Mouse (Mus musculus) Muller cell, postnatal 12 days (primary cell): ENCODE data around the gene Wnt5b.
A peak's percentile ranks its signal among the peaks of the same experiment; 100 is the strongest.
"Not testable (repeated sequence)": the region's sequence is repeated elsewhere in the genome, so short reads cannot be mapped to it uniquely, and the experiment has no call there.

Experiments used
- DNase-seq: peaks from one replicate; pipeline ENCODE4 v3.0.0-alpha.2; 2015; ENCODE audit errors: inconsistent ontology term

The Wnt5b gene

GRCm38 (mm10) chr6:119451981-119452499, 92.1 kb downstream of the Wnt5b start:
- peak; percentile 84 for DNase-seq

DNA sequence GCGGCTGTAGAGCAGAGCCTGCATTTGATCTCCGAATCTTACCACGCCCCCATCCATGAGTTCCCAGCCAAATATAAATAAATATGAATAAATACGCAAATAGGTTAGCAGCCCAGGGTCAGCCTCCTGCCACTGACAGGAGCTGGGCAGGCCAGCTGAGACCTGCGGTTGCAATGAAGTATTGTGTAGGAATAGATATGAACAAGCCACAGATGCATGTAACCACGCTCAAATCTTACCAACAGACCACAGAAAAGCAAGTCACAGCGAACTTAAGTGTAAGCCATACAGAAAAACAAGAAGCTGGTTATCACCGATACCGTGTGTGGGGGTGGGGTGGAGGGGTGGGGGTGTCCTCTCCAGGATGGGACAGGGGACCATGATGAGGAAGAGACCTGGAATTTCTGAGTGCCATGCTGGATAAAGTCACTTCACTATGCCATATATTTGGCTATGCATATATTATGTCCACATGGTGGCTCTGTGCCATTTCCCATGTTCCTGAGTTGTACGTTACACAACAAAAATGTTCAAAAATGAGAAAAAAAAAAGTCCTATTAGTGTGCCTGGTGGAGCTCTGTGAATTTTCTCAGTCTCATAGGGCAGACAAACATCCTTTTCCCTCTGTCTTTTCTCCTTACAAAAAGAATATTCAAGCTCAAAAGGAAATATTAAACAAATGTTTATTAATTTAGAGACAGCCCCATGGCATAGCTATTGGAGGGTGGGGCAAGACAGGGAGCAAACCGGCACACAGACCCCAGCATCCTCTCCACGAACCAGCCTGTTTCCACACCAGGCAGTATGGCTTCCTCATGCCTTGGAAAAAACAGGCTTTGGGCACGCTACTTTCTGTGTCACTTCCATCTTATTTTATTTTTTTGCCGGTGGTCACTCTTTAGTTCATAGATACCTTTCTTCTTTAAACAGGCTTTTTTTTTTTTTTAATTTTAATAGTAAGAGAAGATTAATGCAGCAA, 92.9 kb downstream of the Wnt5b start:
- no peak for DNase-seq

DNA sequence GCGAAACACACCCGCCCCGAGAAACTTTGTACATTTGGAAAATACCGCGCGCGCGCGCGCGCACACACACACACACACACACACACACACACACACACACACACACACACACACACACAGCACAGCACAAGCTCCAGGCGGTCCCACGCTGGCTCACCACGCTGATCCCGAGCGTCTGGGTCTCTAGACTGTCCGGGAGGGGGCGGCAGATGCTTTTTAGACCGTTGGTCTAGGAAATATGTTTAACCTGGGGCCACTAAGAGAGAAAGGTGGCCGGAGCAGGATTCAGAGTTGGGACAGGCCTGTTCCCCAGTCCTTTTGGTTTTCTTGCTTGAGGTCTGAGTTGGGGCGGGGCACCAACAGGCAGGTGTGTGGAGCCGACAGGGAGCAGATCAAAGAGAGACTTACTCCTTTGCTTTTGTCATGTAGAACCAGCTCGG, 95.1 kb downstream of the Wnt5b start:
- DNase-seq, result peak; percentile 84

- DNase-seq, result no peak
Observed at GRCm38 (mm10) chr6:119448321-119449059, 95.7 kb downstream of the Wnt5b start.

GRCm38 (mm10) chr6:119445671-119446607, 98.2 kb downstream of the Wnt5b start:
- no peak for DNase-seq

- DNase-seq, result peak; percentile 67
Observed at GRCm38 (mm10) chr6:119443742-119444645, 100.2 kb downstream of the Wnt5b start.

DNA sequence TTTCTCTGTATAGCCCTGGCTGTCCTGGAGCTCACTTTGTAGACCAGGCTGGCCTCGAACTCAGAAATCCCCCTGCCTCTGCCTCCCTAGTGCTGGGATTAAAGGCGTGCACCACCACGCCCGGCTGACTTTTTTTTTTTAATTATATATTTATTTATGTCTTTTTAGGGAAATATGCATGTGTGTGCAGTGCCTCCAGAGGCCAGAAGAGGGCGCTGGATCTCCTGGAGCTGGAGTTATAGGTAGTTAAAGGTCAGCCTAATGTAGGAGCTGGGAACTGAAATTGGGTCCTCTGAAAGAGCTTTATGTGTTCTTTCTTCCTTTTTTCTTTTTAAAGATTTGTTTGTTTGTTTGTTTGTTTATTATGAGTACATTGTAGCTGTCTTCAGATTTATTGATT, 101.4 kb downstream of the Wnt5b start:
- DNase-seq, result not testable (repeated sequence)

DNA sequence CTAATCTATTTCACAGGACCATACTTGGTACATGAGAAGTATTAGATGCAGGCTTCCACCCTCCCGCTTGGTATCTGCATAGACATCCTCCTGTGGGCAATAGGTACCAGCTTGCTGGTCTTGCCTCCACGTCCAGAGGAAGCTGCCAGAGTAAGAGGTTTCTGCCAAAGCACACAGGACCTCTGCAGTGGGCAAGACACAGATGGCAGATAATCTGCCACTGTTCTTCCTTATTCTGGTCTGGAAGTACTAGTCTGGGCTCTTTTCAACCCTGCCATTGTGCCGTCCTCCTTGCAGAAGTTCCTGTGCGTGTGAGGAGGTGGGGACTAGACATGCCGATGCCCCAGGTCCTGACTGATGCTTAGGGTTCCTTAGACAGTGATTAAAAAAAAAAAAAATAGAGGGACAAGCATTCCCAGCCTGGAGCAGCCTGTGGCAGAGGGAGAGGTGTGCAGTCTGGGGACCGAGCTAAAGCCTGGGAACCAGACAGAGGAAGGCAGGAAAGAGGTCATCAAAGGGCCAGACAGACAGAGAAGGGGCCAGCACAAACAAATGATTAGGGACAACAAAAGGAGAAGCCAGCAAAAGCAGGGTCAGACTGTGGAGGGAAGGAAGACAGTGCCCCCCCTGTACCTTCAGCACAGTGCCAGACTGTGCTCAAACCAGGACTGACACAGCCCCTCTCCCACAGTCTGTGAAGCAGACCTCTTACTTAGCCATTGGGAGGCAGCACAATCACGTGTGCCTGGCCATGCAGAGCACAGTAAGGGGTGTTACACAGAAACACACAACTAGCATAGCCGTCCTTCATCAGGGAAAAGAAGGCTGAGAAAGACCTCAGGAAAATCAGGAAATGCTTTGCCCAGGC, 106.0 kb downstream of the Wnt5b start:
- peak; percentile 19 for DNase-seq

- no peak for DNase-seq
Observed at GRCm38 (mm10) chr6:119434394-119434793, 109.8 kb downstream of the Wnt5b start.

DNA sequence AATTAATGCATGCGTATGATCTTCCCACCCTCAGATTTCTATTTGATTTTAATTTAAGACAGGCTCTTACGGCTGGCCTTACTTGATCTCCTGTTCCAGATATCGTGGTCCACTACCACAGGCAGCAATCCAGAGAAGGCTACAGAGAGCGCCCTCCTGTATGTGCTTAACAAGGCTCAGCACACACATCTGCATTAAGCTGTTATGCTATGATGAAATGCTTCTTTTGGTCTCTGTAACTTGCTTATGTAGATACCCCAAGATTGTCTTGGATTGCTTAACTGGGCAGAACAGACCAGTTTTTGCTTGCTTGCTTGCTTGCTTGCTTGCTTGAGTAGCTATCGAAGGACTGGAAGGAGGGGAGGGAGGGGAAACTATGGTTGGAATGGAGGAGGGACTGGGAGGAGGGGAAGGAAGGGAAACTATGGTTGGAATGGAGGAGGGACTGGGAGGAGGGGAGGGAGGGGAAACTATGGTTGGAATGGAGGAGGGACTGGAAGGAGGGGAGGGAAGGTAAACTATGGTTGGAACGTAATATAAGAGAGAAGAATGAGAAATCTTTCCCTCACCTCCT, 112.3 kb downstream of the Wnt5b start:
- DNase-seq, result peak; percentile 82

- DNase-seq, result peak; percentile 52
Observed at GRCm38 (mm10) chr6:119430508-119430907, 113.6 kb downstream of the Wnt5b start.

DNA sequence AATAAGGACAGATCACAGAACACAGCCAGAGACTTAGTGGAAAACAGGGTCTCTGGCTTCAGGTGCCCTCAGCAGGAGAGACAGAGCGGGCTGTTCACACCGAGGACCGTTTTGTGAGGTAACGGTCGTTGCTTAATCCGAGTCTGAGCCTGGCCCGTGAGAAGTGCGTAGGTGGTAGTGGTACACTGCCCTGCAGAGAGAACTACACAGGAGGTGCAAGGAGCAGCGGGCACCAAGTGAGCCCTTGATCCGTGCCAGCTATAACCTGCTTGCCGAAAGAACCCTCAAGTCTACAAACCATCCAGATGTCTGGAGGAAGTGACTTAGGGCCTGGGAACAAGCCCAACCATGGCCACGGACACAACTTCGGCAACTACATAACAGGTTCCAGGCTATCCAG, 114.8 kb downstream of the Wnt5b start:
- DNase-seq, result no peak

DNA sequence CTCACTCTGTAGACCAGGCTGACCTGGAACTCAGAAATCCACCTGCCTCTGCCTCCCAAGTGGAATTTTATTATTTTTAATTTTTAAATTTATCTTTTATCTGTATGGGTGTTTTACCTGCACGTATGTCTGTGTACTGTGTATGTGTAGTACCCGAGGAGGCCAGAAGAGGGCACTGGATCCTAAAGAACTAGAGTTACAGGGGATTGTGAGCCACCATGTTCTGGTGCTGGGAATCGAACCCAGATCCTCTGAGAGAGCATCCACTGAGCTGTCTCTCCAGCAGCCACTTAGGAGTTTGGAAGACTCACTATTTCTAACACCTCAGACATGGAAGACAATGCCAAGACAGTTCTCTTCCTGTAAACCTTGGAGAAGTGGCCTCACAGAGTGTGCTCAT, 115.5 kb downstream of the Wnt5b start:
- no peak for DNase-seq

- no peak for DNase-seq
Observed at GRCm38 (mm10) chr6:119421001-119421400, 123.1 kb downstream of the Wnt5b start.

GRCm38 (mm10) chr6:119420357-119420756, 123.8 kb downstream of the Wnt5b start:
- DNase-seq, result no peak

- DNase-seq, result no peak
Observed at GRCm38 (mm10) chr6:119419412-119419811, 124.7 kb downstream of the Wnt5b start.

DNA sequence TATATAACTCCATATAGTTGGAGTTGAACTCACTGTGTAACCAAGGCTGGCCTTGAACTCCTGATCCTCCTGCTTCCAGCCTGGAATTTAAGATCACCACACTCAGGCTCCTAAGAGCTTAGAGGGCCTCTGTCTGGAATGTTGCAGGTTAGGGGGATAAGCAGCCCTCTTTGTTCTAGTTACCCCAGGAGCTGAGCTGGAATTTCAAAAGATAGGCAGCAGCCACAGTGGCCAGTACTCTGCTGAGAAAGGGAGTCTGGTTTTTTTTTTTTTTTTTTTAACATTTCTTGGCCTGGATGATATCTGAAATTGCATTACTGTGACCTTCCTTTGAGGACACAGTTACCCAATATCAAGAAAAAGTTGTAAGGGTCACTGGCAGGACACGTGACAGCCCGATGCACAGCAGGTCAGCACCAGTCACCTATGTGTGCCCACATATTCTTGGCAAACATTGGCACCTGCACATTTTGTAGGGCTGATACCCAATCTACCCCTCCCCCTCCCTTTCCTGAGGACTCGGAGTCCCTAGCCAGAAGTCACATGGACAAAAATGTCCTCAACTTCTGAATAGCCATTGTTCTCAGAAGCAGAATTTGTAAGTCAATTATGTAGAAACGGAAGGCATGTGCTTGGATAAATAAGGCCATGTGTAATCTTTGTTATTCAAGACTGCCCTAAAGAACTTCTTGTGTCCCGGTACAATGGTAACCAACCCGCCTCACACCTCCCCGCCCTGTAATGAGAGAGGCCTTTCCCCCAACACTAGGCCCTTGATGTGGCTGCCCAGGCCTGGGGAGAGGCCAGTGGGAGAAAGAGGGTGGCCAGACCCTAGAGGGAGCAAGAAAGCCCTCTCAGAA, 125.5 kb downstream of the Wnt5b start:
- peak; percentile 86 for DNase-seq

GRCm38 (mm10) chr6:119417821-119418220, 126.3 kb downstream of the Wnt5b start:
- DNase-seq, result no peak
